Mouse (Mus musculus): Measurements from ENCODE around the gene Prkce.

GRCm38 (mm10) chr17:86447101-86447598 is 279.6 kb downstream of the Prkce start:
- no peak for TF ChIP-seq GATA1 (IDR thresholded peaks at IDR 0.05; ENCODE audit: borderline replicate concordance, low read length)
- no peak for TF ChIP-seq CTCF (IDR thresholded peaks at IDR 0.05; ENCODE audit: low read depth, low read length)

Measured in G1E (cell line).